Mouse (Mus musculus) stomach, postnatal 0 days (tissue): ENCODE results near the gene Gm47955. TPM values are rescaled to one million over a fixed set of nuclear protein-coding genes. Genes with fewer than 3 reads are reported as not detected.
"Not testable (repeated sequence)": the region's sequence is repeated elsewhere in the genome, so short reads cannot be mapped to it uniquely, and the experiment has no call there.

Source experiments
- ATAC-seq: fragments of 200-750 bp; cut with Nextera tagmentation; 2 replicates; pipeline ENCODE4 v1.8.0; 2017; ENCODE audit not compliant: low FRiP score, low TSS enrichment
- DNase-seq: peaks from one replicate; pipeline ENCODE4 v3.0.0-alpha.2; 2016; ENCODE audit warnings: low spot score
- H3K27ac ChIP-seq: fragments of 300-500 bp; sonication (generic); replicated peaks from 2 replicates; pipeline ENCODE4 v1.5.1; 2014; ENCODE audit warnings: mild to moderate bottlenecking, control low read depth
- H3K27me3 ChIP-seq: fragments of 300-500 bp; sonication (generic); 2 replicates; pipeline ENCODE4 v1.6.1; 2014; ENCODE audit warnings: low read length; ENCODE audit not compliant: control insufficient read depth, insufficient read depth
- H3K36me3 ChIP-seq: fragments of 300-500 bp; sonication (generic); 2 replicates; pipeline ENCODE4 v1.6.1; 2014; ENCODE audit warnings: low read length, mixed read lengths; ENCODE audit not compliant: control insufficient read depth, insufficient read depth
- H3K4me1 ChIP-seq: fragments of 300-500 bp; sonication (generic); replicated peaks from 2 replicates; pipeline ENCODE4 v1.6.1; 2014; ENCODE audit warnings: antibody characterized with exemption; ENCODE audit not compliant: control insufficient read depth, insufficient read depth
- H3K4me2 ChIP-seq: fragments of 300-500 bp; sonication (generic); replicated peaks from 2 replicates; pipeline ENCODE4 v1.6.1; 2014; ENCODE audit warnings: low read depth, mild to moderate bottlenecking, control low read depth, moderate library complexity
- H3K4me3 ChIP-seq: fragments of 300-500 bp; sonication (generic); 2 replicates; pipeline ENCODE4 v1.5.1; 2014; ENCODE audit warnings: low read depth, low read length, control low read depth
- H3K9ac ChIP-seq: fragments of 300-500 bp; sonication (generic); 2 replicates; pipeline ENCODE4 v1.6.1; 2014; ENCODE audit warnings: mild to moderate bottlenecking, low read length, control low read depth, mixed read lengths
- H3K9me3 ChIP-seq: fragments of 300-500 bp; sonication (generic); 2 replicates; pipeline ENCODE4 v1.6.1; 2016; ENCODE audit warnings: low read length; ENCODE audit not compliant: control insufficient read depth
- CTCF ChIP-seq: IDR thresholded peaks from 2 replicates; pipeline ENCODE4 v1.5.1; 2016; ENCODE audit warnings: antibody characterized with exemption, low read depth, mild to moderate bottlenecking, moderate library complexity
- EP300 ChIP-seq: optimal IDR thresholded peaks from 2 replicates; pipeline ENCODE3; 2016; ENCODE audit warnings: antibody characterized with exemption
- WGBS: fragments of 180-500 bp; shearing (Covaris S2); extraction: QIAGEN DNeasy Blood & Tissue Kit; methylation state at CpG from one replicate; pipeline ENCODE4 v1.1.7; 2014; 5-methylcytosine and 5-hydroxymethylcytosine counted together
- polyA plus RNA-seq: library from polyadenylated mRNA; unstranded; fragments of >200 nt; fragmentation: Nextera tagmentation; extraction: Ambion mirVana; gene quantifications from 2 replicates; pipeline ENCODE4 v1.2.1, GENCODE M21; 2015

Gm47955 gene
- polyA plus RNA-seq, 1 experiment from 2014 or later: not detected

- TF ChIP-seq CTCF (no peak), EP300 (no peak)
- WGBS: 76% methylated on average over 3 of the region's 3 CpGs
- ATAC-seq: no peak
- Histone ChIP-seq H3K27me3 (no peaks in the 10 kb centered on the region), H3K4me2 (no peak overlapping the region), H3K36me3 (no peaks in the 10 kb centered on the region), H3K4me1 (no peaks in the 10 kb centered on the region), H3K4me3 (no peak overlapping the region), H3K9me3 (no peaks in the 10 kb centered on the region), H3K27ac (no peak overlapping the region), H3K9ac (no peak overlapping the region)
- no peak for DNase-seq
Measured at GRCm38 (mm10) chr1:82993947-82994346, 33.9 kb downstream of the Gm47955 start.

DNA sequence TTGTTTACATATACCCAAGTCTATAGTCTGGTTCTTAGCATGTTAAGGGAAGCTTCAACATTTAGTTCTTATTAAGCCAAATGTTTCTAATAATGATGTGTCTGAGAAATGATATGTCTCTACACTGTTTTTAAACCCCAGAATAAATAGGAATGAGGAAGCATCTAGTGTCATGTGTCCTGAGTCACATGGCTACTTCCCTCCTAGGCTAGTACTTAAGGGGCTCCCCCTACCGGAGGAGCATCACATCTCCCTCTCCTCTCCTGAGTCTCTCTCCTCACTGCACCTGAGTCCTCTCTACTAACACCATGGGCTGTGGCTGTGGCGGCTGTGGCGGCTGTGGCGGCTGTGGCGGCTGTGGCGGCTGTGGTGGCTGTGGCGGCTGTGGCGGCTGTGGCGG lies 40.2 kb downstream of the Gm47955 start, which contains the start of gene Gm47959:
TSS of gene Gm47959 (plus strand) at position 243 of the 400 bp plus-strand sequence.
- not testable (repeated sequence) for H3K9ac ChIP-seq, H3K4me3 ChIP-seq, H3K36me3 ChIP-seq, H3K27ac ChIP-seq, ATAC-seq, H3K4me1 ChIP-seq, H3K4me2 ChIP-seq, DNase-seq, H3K27me3 ChIP-seq, H3K9me3 ChIP-seq
- whole genome bisulfite sequencing: 92% methylated on average over 8 of the region's 9 CpGs

DNA sequence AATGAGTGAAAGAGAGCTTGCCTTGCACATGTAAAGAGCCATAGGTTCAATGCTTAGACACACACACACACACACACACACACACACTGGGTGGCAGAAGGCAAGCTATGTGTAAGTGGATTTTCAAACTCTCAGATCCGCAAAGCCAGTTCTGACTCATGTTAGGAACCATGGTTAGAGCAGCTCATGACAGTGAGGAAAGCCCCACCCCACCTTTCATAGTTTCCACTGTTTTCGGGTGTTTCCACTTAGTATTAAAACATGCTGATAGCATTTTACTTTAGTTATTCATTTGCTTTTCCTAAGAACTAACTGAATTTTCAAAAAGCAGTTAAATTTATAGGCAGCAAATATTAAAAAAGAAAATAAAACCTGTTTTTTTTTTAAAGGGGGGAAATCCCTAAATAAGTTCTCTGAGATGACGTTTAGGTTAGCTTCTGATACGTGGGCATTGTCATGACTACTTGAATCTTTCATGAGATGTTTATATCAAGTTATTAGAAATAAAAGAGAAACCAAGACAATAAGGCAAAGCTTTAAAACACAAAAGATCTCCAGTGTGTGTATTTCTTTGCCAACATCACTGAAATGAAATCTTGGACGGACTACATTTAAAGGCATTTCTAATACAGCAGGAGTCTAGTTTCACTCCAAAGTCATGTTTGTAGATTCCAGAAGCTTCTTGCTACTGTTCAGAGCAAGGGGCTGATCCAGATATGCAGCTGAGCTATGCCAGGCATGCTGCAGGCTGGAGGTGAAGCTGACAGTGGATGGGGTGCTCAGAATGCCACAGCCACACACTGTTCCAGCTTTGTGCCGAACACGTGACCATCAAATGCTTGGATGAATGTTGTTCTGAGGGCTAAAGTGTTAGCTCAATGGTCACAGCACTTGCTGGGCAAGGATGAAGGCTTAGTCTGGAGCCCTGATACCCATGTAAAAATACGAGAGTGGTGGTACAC lies 46.4 kb downstream of the Gm47955 start:
- H3K36me3 ChIP-seq: no peaks in the 10 kb centered on the region
- no peak overlapping the region for H3K4me2 ChIP-seq
- H3K27ac ChIP-seq: no peak overlapping the region
- no peaks in the 10 kb centered on the region for H3K4me1 ChIP-seq
- no peak overlapping the region for H3K4me3 ChIP-seq
- WGBS: 57% methylated on average over 8 of the region's 8 CpGs
- no peak overlapping the region for H3K9ac ChIP-seq
- ATAC-seq (no peak), DNase-seq (no peak)
- TF ChIP-seq CTCF: no peak
- TF ChIP-seq EP300: no peak
- H3K9me3 ChIP-seq: no peaks in the 10 kb centered on the region
- no peaks in the 10 kb centered on the region for H3K27me3 ChIP-seq

- no peak for DNase-seq
- no peaks in the 10 kb centered on the region for H3K4me1 ChIP-seq
- 29% methylated on average over 6 of the region's 6 CpGs for WGBS
- no peaks in the 10 kb centered on the region for H3K9me3 ChIP-seq
- H3K9ac ChIP-seq: no peak overlapping the region
- no peak overlapping the region for H3K27ac ChIP-seq
- H3K4me2 ChIP-seq: no peak overlapping the region
- no peak for ATAC-seq
- H3K36me3 ChIP-seq: no peaks in the 10 kb centered on the region
- TF ChIP-seq CTCF: no peak
- TF ChIP-seq EP300: no peak
- H3K27me3 ChIP-seq: no peaks in the 10 kb centered on the region
- no peak overlapping the region for H3K4me3 ChIP-seq
Measured at GRCm38 (mm10) chr1:83007471-83007870, 47.4 kb downstream of the Gm47955 start.

Other genes starting within 250 kb of the Gm47955 start
- 149 and 151 TPM in 2 replicates for gene Mff, start 235.4 kb upstream of the Gm47955 start, polyA plus RNA-seq
- gene Tm4sf20, start 191.8 kb upstream of the Gm47955 start, polyA plus RNA-seq: 0.21 and 1.0 TPM in 2 replicates
- not detected in 2 replicates for gene Gm47791, start 189.0 kb upstream of the Gm47955 start, polyA plus RNA-seq
- 18.2 and 18.8 TPM in 2 replicates for gene Agfg1, start 120.8 kb upstream of the Gm47955 start, polyA plus RNA-seq
- gene A030005L19Rik, start 47.0 kb upstream of the Gm47955 start, polyA plus RNA-seq: not detected in 2 replicates
- gene A030014E15Rik, start 35.4 kb upstream of the Gm47955 start, polyA plus RNA-seq: not detected in 2 replicates
- not detected in 2 replicates for gene Gm6217, start 28.9 kb upstream of the Gm47955 start, polyA plus RNA-seq
- not detected in 2 replicates for gene A030003K21Rik, start 16.9 kb upstream of the Gm47955 start, polyA plus RNA-seq
- not detected in 2 replicates for gene Gm7544, start 4.3 kb upstream of the Gm47955 start, polyA plus RNA-seq
- gene Gm47959, start 40.3 kb downstream of the Gm47955 start, polyA plus RNA-seq: not detected in 2 replicates
- 0.34 and 0.45 TPM in 2 replicates for gene Slc19a3, start 78.2 kb downstream of the Gm47955 start, polyA plus RNA-seq
- not detected in 2 replicates for gene Krtap28-10, start 82.2 kb downstream of the Gm47955 start, polyA plus RNA-seq
- not detected in 2 replicates for gene Gm47969, start 84.6 kb downstream of the Gm47955 start, polyA plus RNA-seq
- gene A030005K14Rik, start 99.1 kb downstream of the Gm47955 start, polyA plus RNA-seq: not detected in 2 replicates
- gene Krtap28-13, start 100.6 kb downstream of the Gm47955 start, polyA plus RNA-seq: not detected in 2 replicates
- gene Ccl20, start 156.5 kb downstream of the Gm47955 start, polyA plus RNA-seq: 6.2 and 15.2 TPM in 2 replicates
- gene Daw1, start 199.5 kb downstream of the Gm47955 start, polyA plus RNA-seq: 0.12 and 0.18 TPM in 2 replicates